10 mouse cellular contexts compared by ENCODE assay signal in the genomic region with DNA sequence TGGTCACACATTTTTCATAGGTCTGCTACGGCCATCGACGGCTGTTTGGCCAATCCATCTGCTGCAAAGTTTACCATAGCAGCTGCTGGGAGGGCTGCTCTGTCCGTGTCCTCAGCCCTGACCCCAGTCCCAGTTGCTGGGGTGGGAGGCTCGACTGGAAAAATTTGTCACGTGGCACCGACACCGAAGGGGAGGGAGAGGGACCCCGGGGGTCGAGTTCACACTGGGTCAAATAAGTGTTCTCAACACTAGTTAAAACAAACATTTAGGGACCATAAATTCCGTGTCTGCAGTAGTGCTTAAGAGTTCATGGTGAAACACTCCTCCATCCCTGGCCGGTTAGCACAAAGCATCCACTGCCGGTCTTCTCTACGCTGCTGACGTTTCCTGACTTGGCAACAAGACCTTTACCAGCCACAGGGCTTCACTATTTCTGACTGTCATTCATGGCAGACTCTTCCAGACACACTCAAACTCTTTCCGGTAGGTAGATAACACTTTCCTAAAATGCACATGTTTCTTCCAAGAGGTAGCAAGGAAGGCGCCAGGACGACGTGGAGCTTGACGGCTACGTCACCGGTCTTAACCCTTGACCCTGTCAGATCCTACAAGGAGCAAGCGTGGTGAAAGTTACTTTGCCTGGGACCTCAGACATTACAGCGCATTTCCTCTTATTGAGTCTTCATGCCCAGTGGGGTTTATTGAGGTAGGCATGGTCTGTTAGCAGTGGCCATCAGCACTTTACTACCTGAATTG. TPM values are rescaled to one million over a fixed set of nuclear protein-coding genes. Genes with fewer than 3 reads are reported as not detected.
DNase-seq lines count a peak whose midpoint lies in the region; ATAC-seq and TF ChIP-seq lines count a peak whose summit lies in the region.
"Had no signal": no experiment of that assay in that cellular context is flagged by ENCODE, and none has a peak within 500 bp of the region (broad histone marks: within the 10 kb centered on the region; RNA-seq: fewer than 3 reads in every experiment).

No protein-coding gene starts in this region.

- no peaks in the 10 kb centered on the region for H3K9me3 ChIP-seq in intestine, embryonic 14.5 days (ENCODE audit: control insufficient read depth, low read length)
- H3K9me3 ChIP-seq in intestine, postnatal 0 days (ENCODE audit: control insufficient read depth): no peaks in the 10 kb centered on the region
- no peaks in the 10 kb centered on the region for H3K9me3 ChIP-seq in embryonic facial prominence, embryonic 13.5 days
- H3K9me3 ChIP-seq in limb, embryonic 13.5 days: no peaks in the 10 kb centered on the region
- H3K9me3 ChIP-seq: liver, embryonic 15.5 days had no signal

- 0 out of 2 replicates have a peak overlapping the region, but pooled peaks have one; percentile 22 for H3K27ac ChIP-seq in intestine, embryonic 14.5 days (ENCODE audit: low read depth)
- no peak overlapping the region for H3K27ac ChIP-seq in intestine, postnatal 0 days (ENCODE audit: low read depth, low read length)
- H3K27ac ChIP-seq in embryonic facial prominence, embryonic 13.5 days: peak overlapping the region; percentile 44
- peak overlapping the region; percentile 58; the same call in 1 of the 2 replicates for H3K27ac ChIP-seq in limb, embryonic 13.5 days
- H3K27ac ChIP-seq: liver, embryonic 15.5 days had no signal

- H3K4me3 ChIP-seq in intestine, embryonic 14.5 days (ENCODE audit: low read depth, low read length): no peak overlapping the region
- no peak overlapping the region for H3K4me3 ChIP-seq in intestine, postnatal 0 days (ENCODE audit: low read depth, low read length)
- H3K4me3 ChIP-seq in embryonic facial prominence, embryonic 13.5 days: no peak overlapping the region
- H3K4me3 ChIP-seq in limb, embryonic 13.5 days: no peak overlapping the region
- H3K4me3 ChIP-seq: liver, embryonic 15.5 days had no signal

- no peaks in the 10 kb centered on the region for H3K27me3 ChIP-seq in intestine, embryonic 14.5 days (replicated peaks; ENCODE audit: control insufficient read depth, insufficient read depth, low read length)
- H3K27me3 ChIP-seq in intestine, postnatal 0 days (replicated peaks; ENCODE audit: control insufficient read depth, insufficient read depth, low read length): no peaks in the 10 kb centered on the region
- H3K27me3 ChIP-seq in embryonic facial prominence, embryonic 13.5 days: no peaks in the 10 kb centered on the region
- no peaks in the 10 kb centered on the region for H3K27me3 ChIP-seq in limb, embryonic 13.5 days
- H3K27me3 ChIP-seq: liver, embryonic 15.5 days had no signal

- TF ChIP-seq CTCF in intestine, postnatal 0 days (IDR thresholded peaks at IDR 0.05; ENCODE audit: low read depth): no peak

- H3K9ac ChIP-seq in intestine, embryonic 14.5 days (ENCODE audit: low read length): no peak overlapping the region
- no peak overlapping the region for H3K9ac ChIP-seq in intestine, postnatal 0 days (ENCODE audit: low read depth, low read length)
- no peak overlapping the region for H3K9ac ChIP-seq in embryonic facial prominence, embryonic 13.5 days
- H3K9ac ChIP-seq in limb, embryonic 13.5 days: no peak overlapping the region
- H3K9ac ChIP-seq: liver, embryonic 15.5 days had no signal

- peak; percentile 54 for DNase-seq in intestine, embryonic 14.5 days (ENCODE audit: low spot score)
- DNase-seq in embryo, embryonic 10 days (ENCODE audit: low spot score): peak; percentile 68
- DNase-seq in natural killer cell, adult 2 months (ENCODE audit: low spot score in 2 of 2): no peak
- DNase-seq: thymus, adult 18-20 months had no signal

- peaks cover 25% of the 10 kb centered on the region for H3K4me1 ChIP-seq in intestine, embryonic 14.5 days (replicated peaks; ENCODE audit: control insufficient read depth, insufficient read depth, low read length)
- no peaks in the 10 kb centered on the region for H3K4me1 ChIP-seq in intestine, postnatal 0 days (replicated peaks; ENCODE audit: control insufficient read depth, insufficient read depth, low read length)
- H3K4me1 ChIP-seq in embryonic facial prominence, embryonic 13.5 days: peaks cover 50% of the 10 kb centered on the region
- peaks cover 78% of the 10 kb centered on the region for H3K4me1 ChIP-seq in limb, embryonic 13.5 days
- H3K4me1 ChIP-seq: liver, embryonic 15.5 days had no signal

- peak; percentile 36 for ATAC-seq in intestine, embryonic 14.5 days (replicated peaks; ENCODE audit: low FRiP score, low TSS enrichment, low read depth)
- no peak for ATAC-seq in intestine, postnatal 0 days
- ATAC-seq in embryonic facial prominence, embryonic 13.5 days (ENCODE audit: insufficient number of reproducible peaks, insufficient read depth, low FRiP score, low TSS enrichment, low read depth): no peak
- ATAC-seq in limb, embryonic 13.5 days (ENCODE audit: low FRiP score, low read depth): peak; percentile 37; the same call in 1 of the 2 replicates
- no peak for ATAC-seq in inflammation-experienced regulatory T-cells, adult 6 months
- ATAC-seq: activated CD4-positive, CD25-positive, alpha-beta regulatory T cell, adult 4 months had no signal

- no peak overlapping the region for H3K4me2 ChIP-seq in intestine, embryonic 14.5 days (ENCODE audit: low read length)
- H3K4me2 ChIP-seq in intestine, postnatal 0 days (replicated peaks; ENCODE audit: low read depth): no peak overlapping the region
- H3K4me2 ChIP-seq in embryonic facial prominence, embryonic 13.5 days: no peak overlapping the region
- H3K4me2 ChIP-seq in limb, embryonic 13.5 days (replicated peaks): peak overlapping the region; percentile 23; the same call in 1 of the 2 replicates
- H3K4me2 ChIP-seq: liver, embryonic 15.5 days had no signal

- 25% methylated on average over 24 of the region's 24 CpGs for WGBS in intestine, embryonic 14.5 days
- WGBS in intestine, postnatal 0 days: 43% methylated on average over 24 of the region's 24 CpGs
- 78% methylated on average over 24 of the region's 24 CpGs for WGBS in embryonic facial prominence, embryonic 13.5 days
- 34% methylated on average over 24 of the region's 24 CpGs for WGBS in limb, embryonic 13.5 days

- no peaks in the 10 kb centered on the region for H3K36me3 ChIP-seq in intestine, embryonic 14.5 days (ENCODE audit: control insufficient read depth, insufficient read depth, low read length)
- no peaks in the 10 kb centered on the region for H3K36me3 ChIP-seq in intestine, postnatal 0 days (ENCODE audit: control insufficient read depth, insufficient read depth)
- peaks cover 13% of the 10 kb centered on the region for H3K36me3 ChIP-seq in embryonic facial prominence, embryonic 13.5 days
- H3K36me3 ChIP-seq in limb, embryonic 13.5 days: peaks cover 32% of the 10 kb centered on the region
- H3K36me3 ChIP-seq: liver, embryonic 15.5 days had no signal

RNA-seq across cellular contexts. Expression of a gene that starts 9.4 kb away (rescaled TPM):
- polyA plus RNA-seq in intestine, embryonic 14.5 days (2014; fragmentation: Nextera tagmentation; extraction: Ambion mirVana): 29.8 and 38.0 TPM in 2 replicates
- 8.1 and 8.5 TPM in 2 replicates for polyA plus RNA-seq in intestine, postnatal 0 days (2015; fragmentation: Nextera tagmentation; extraction: Ambion mirVana)
- 41.3 and 44.8 TPM in 2 replicates for polyA plus RNA-seq in embryonic facial prominence, embryonic 13.5 days (2015; fragmentation: Nextera tagmentation; extraction: Ambion mirVana)
- 61.3 and 64.7 TPM in 2 replicates for polyA plus RNA-seq in limb, embryonic 13.5 days (2015; fragmentation: Nextera tagmentation; extraction: Ambion mirVana)
- polyA plus RNA-seq in inflammation-experienced regulatory T-cells, adult 6 months (2017; shearing (Covaris generic)): not detected

Comparison
In these comparisons a context has a peak if more than half of its experiments do, and no peak if none do; other contexts are left out.
1. ATAC-seq: peak in intestine, embryonic 14.5 days (single experiment) and limb, embryonic 13.5 days (single experiment); none in intestine, postnatal 0 days (single experiment), embryonic facial prominence, embryonic 13.5 days (single experiment) and inflammation-experienced regulatory T-cells, adult 6 months (single experiment).
2. DNase-seq: peak in intestine, embryonic 14.5 days (single experiment) and embryo, embryonic 10 days (single experiment); none in natural killer cell, adult 2 months (0 of 2).